Mouse (Mus musculus): ENCODE results near the gene Acin1. TPM values are rescaled to one million over a fixed set of nuclear protein-coding genes. Genes with fewer than 3 reads are reported as not detected.

Gene Acin1
- polyA plus RNA-seq (2015; fragmentation: Nextera tagmentation; extraction: Ambion mirVana), result 28.4 and 38.0 TPM in 2 replicates

DNA sequence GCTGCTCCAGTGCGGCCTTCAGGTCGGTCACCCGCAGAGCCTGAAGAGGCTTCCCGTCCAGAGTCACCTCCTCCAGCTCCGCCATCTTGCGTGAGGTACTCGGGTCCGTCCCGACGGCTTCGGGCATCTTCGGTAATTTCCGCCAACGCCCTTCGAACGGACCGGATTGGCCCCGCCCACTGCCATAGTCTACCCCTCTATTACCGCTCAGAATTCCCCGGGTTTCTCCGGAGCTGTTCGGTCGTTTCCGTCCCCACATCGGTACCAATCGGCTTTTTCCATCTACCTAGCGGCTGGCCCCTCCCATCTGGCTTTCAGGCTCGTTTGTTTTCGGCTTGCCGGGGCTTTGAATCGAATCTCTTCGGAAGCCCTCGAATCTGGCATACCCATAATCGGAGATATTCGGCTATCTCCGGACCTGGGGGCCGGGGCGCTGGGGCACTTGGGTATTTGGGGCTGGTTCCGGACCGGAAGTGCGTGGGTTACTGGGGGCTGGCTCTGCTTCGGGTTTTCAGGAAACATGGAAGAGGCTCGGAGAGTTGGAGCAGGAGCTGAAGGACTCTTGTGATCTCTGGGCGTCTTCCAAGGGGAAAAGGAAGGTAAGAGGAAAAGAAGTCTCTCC, at the start of gene Acin1:
Gene Acin1 (minus strand): TSS at position 410 of the 622 bp plus-strand sequence.
- H3K9me3 ChIP-seq (ENCODE audit: low read length), result no peaks in the 10 kb centered on the region
- H3K4me2 ChIP-seq (ENCODE audit: low read depth, low read length), result peak within 1 kb of the TSS; percentile 82
- peak within 1 kb of the TSS; percentile 98 for H3K9ac ChIP-seq (replicated peaks)
- H3K4me1 ChIP-seq (ENCODE audit: insufficient read depth), result peaks cover 14% of the 10 kb centered on the region
- DNase-seq (peak; percentile 99), ATAC-seq (peak; percentile 90)
- H3K27ac ChIP-seq (ENCODE audit: low read depth), result peak within 1 kb of the TSS; percentile 99
- no peaks in the 10 kb centered on the region for H3K27me3 ChIP-seq (ENCODE audit: insufficient read depth, low read length)
- peak within 1 kb of the TSS; percentile 87 for H3K4me3 ChIP-seq (ENCODE audit: low read depth, low read length)
- TF ChIP-seq CTCF (IDR thresholded peaks at IDR 0.05; ENCODE audit: low read depth) (no peak), EP300 (IDR thresholded peaks at IDR 0.05; ENCODE audit: low read depth) (no peak)
- WGBS (ENCODE audit: insufficient replicate concordance), result under 1% methylated on average over 44 of the region's 44 CpGs
- peaks cover 30% of the 10 kb centered on the region for H3K36me3 ChIP-seq (replicated peaks; ENCODE audit: insufficient read depth, low read length)

DNA sequence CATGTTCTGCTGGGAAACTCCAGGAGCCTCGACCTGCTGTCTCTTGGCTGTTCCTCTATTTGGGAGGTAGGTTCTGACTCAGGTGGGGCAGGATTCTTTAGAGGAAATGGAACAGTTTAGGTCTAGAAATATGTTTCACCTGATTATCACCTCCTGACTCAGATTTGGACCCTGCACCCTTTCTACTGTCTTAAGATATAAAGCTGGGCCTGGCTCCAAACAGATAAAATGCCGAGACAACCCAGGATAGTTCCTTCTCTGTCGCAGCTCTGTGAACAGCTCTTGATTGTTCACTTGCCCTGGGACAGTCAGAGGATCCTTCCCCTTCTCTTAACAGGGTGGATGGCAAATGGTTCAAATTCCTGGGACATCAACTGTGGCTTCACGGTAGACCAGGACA, 48.5 kb upstream of the Acin1 start:
- Histone ChIP-seq H3K9ac (replicated peaks) (no peak overlapping the region), H3K36me3 (replicated peaks; ENCODE audit: insufficient read depth, low read length) (no peaks in the 10 kb centered on the region), H3K9me3 (ENCODE audit: low read length) (no peaks in the 10 kb centered on the region), H3K4me2 (ENCODE audit: low read depth, low read length) (no peak overlapping the region), H3K4me3 (ENCODE audit: low read depth, low read length) (no peak overlapping the region), H3K4me1 (ENCODE audit: insufficient read depth) (no peaks in the 10 kb centered on the region), H3K27ac (ENCODE audit: low read depth) (no peak overlapping the region), H3K27me3 (ENCODE audit: insufficient read depth, low read length) (no peaks in the 10 kb centered on the region)
- WGBS (ENCODE audit: insufficient replicate concordance), result 38% methylated on average over 4 of the region's 4 CpGs
- TF ChIP-seq EP300 (IDR thresholded peaks at IDR 0.05; ENCODE audit: low read depth) (no peak), CTCF (IDR thresholded peaks at IDR 0.05; ENCODE audit: low read depth) (no peak)
- ATAC-seq, result no peak
- DNase-seq, result no peak

DNA sequence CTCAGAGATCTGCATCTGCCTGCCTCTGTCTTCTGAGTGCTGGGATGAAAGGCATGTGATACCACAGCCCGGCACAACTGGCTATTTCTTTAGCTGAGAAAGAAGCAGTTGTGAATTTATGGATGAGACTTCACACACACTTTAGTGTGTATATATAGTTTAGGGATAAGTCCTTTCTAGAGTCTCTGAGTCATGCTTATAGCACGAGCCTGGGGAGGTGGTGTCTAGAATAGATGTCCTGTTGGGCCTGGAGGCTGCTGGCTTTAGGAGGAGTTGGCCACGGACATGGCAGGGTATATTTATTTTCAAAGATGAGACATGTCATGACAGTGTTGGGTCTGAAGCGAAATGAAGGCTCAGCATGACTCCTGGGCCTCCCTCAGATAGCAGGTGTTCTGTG, 47.3 kb upstream of the Acin1 start:
- Histone ChIP-seq H3K27me3 (ENCODE audit: insufficient read depth, low read length) (no peaks in the 10 kb centered on the region), H3K4me2 (ENCODE audit: low read depth, low read length) (no peak overlapping the region), H3K4me3 (ENCODE audit: low read depth, low read length) (no peak overlapping the region), H3K9me3 (ENCODE audit: low read length) (no peaks in the 10 kb centered on the region), H3K36me3 (replicated peaks; ENCODE audit: insufficient read depth, low read length) (no peaks in the 10 kb centered on the region), H3K4me1 (ENCODE audit: insufficient read depth) (no peaks in the 10 kb centered on the region), H3K27ac (ENCODE audit: low read depth) (no peak overlapping the region), H3K9ac (replicated peaks) (no peak overlapping the region)
- ATAC-seq (no peak), DNase-seq (no peak)
- TF ChIP-seq EP300 (IDR thresholded peaks at IDR 0.05; ENCODE audit: low read depth), result no peak
- no peak for TF ChIP-seq CTCF (IDR thresholded peaks at IDR 0.05; ENCODE audit: low read depth)
- 71% methylated on average over 4 of the region's 4 CpGs for WGBS (ENCODE audit: insufficient replicate concordance)

DNA sequence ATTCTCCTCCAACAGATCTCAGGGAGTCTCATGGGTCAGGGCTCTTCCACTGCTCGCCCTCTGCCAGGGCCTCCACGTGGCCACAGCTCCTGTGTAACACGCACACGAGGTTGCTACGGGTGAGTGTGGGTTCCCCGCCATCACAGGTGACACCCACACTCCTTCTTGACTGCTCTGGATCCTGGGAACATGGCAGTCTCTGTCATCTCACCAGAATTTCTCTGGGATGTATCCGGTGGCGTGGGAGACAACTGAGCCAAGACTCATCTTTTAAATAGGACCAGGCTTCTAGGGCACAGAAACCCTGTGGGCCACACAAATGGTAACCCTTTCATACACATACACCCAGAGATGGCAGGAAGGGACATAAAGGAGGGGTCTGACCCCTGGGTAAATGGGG, 45.5 kb upstream of the Acin1 start:
- Histone ChIP-seq H3K27ac (ENCODE audit: low read depth) (no peak overlapping the region), H3K27me3 (ENCODE audit: insufficient read depth, low read length) (no peaks in the 10 kb centered on the region), H3K9ac (replicated peaks) (no peak overlapping the region), H3K4me2 (ENCODE audit: low read depth, low read length) (no peak overlapping the region), H3K4me3 (ENCODE audit: low read depth, low read length) (no peak overlapping the region), H3K36me3 (replicated peaks; ENCODE audit: insufficient read depth, low read length) (no peaks in the 10 kb centered on the region), H3K4me1 (ENCODE audit: insufficient read depth) (no peaks in the 10 kb centered on the region), H3K9me3 (ENCODE audit: low read length) (no peaks in the 10 kb centered on the region)
- DNase-seq (no peak), ATAC-seq (no peak)
- WGBS (ENCODE audit: insufficient replicate concordance), result 82% methylated on average over 8 of the region's 8 CpGs
- no peak for TF ChIP-seq CTCF (IDR thresholded peaks at IDR 0.05; ENCODE audit: low read depth)
- no peak for TF ChIP-seq EP300 (IDR thresholded peaks at IDR 0.05; ENCODE audit: low read depth)

DNA sequence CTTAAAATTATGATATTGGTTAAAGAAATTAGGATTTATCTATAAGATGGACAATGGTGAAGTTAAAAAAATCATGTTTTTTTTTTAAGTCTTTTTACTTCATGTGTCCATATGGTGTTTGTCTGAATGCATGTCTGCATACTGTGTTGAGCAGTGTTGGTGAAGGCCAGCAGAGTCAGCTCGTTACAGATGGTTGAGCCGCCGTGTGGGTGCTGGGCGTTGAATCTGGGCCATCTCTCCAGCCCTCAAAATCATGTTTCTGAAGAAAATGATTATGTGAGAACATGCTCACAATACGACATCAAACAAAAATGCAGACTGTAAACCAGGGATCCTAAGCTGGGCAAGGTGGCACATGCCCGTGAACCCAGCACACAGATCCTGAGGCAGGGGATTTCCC, 43.6 kb upstream of the Acin1 start:
- Histone ChIP-seq H3K9ac (replicated peaks) (no peak overlapping the region), H3K4me2 (ENCODE audit: low read depth, low read length) (no peak overlapping the region), H3K9me3 (ENCODE audit: low read length) (no peaks in the 10 kb centered on the region), H3K36me3 (replicated peaks; ENCODE audit: insufficient read depth, low read length) (no peaks in the 10 kb centered on the region), H3K4me1 (ENCODE audit: insufficient read depth) (no peaks in the 10 kb centered on the region), H3K27me3 (ENCODE audit: insufficient read depth, low read length) (no peaks in the 10 kb centered on the region), H3K4me3 (ENCODE audit: low read depth, low read length) (no peak overlapping the region), H3K27ac (ENCODE audit: low read depth) (no peak overlapping the region)
- ATAC-seq (no peak), DNase-seq (no peak)
- 70% methylated on average over 6 of the region's 6 CpGs for WGBS (ENCODE audit: insufficient replicate concordance)
- TF ChIP-seq CTCF (IDR thresholded peaks at IDR 0.05; ENCODE audit: low read depth) (no peak), EP300 (IDR thresholded peaks at IDR 0.05; ENCODE audit: low read depth) (no peak)

DNA sequence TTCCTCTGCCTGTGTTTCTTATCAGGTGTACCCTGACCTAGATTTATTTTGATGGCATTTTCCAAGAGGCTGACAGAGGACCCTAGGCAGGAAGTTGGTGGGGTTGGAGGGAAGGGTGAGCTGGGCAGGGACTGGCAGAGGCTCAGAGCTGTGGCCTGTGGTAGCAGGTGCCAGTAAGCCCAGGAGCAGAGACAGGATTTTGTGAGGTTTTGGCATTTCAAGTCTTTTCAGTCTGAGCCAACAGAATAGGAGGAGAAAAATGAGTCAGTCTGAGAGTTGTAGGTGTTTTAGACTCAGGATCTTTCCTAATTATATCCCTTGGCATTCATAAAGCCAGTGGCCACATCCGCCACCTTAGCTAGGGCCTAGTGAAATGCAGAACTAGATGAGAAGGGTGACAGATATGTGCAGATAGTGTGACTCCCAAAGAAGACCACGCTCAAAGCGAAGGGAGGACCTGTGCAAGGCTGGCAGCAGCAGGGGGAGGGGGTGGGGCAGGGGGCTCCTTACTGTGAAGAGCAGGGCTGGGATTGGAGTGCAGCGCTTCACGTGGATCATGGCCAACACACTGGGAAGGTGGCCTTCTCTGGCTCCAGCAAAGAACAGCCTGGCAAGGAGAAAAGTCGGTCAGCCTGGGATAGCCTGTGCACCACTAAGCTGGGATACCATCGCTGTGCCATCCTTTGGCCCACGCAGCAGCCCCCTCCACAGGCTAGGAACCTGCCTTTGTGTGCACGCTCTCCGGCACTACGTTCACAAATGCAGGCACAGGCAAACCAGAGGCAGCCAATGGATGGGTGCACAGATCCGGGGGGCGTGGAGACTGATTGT, 42.3 kb upstream of the Acin1 start:
- no peaks in the 10 kb centered on the region for H3K4me1 ChIP-seq (ENCODE audit: insufficient read depth)
- TF ChIP-seq CTCF (IDR thresholded peaks at IDR 0.05; ENCODE audit: low read depth), result no peak
- TF ChIP-seq EP300 (IDR thresholded peaks at IDR 0.05; ENCODE audit: low read depth), result no peak
- 81% methylated on average over 13 of the region's 13 CpGs for WGBS (ENCODE audit: insufficient replicate concordance)
- no peak for DNase-seq
- no peak for ATAC-seq
- no peaks in the 10 kb centered on the region for H3K27me3 ChIP-seq (ENCODE audit: insufficient read depth, low read length)
- H3K36me3 ChIP-seq (replicated peaks; ENCODE audit: insufficient read depth, low read length), result no peaks in the 10 kb centered on the region
- H3K4me2 ChIP-seq (ENCODE audit: low read depth, low read length), result no peak overlapping the region
- no peak overlapping the region for H3K4me3 ChIP-seq (ENCODE audit: low read depth, low read length)
- H3K27ac ChIP-seq (ENCODE audit: low read depth), result no peak overlapping the region
- H3K9ac ChIP-seq (replicated peaks), result no peak overlapping the region
- no peaks in the 10 kb centered on the region for H3K9me3 ChIP-seq (ENCODE audit: low read length)
